Mouse (Mus musculus): ENCODE measurements around the gene Ankrd52. TPM values are rescaled to one million over a fixed set of nuclear protein-coding genes. Genes with fewer than 3 reads are reported as not detected.

Gene Ankrd52
- total RNA-seq, 2 experiments from 2014 or later, result 49.3 to 61.7 TPM

Small RNAs within 50 kb of the gene (microRNA-seq; reads per million reads assigned to microRNA genes)
- not detected for gene Gm25361
- gene Gm26308, result not detected
- 1.0 reads per million for gene Mir6914
- 5.8 reads per million, percentile 20 among the genes with 10 or more reads in this experiment for gene Mir6915
- gene Mir8105, result 2.0 reads per million

Other genes with a start within 250 kb of the Ankrd52 start
- 10 to 100 TPM; 12.1 to 15.6 TPM for gene Rbms2, start 196.8 kb upstream of the Ankrd52 start, total RNA-seq (2021)
- 10 to 100 TPM; 31.3 to 33.2 TPM for gene Gls2, start 182.7 kb upstream of the Ankrd52 start, total RNA-seq (2021)
- 10 to 100 TPM in 1 of 2 experiments, 1 to 10 TPM in 1; 9.2 to 10.2 TPM for gene Spryd4, start 165.3 kb upstream of the Ankrd52 start, total RNA-seq (2021)
- gene Mip, start 151.3 kb upstream of the Ankrd52 start, total RNA-seq (2021), result not detected
- gene Timeless, start 145.1 kb upstream of the Ankrd52 start, total RNA-seq (2021), result 1 to 10 TPM; 5.6 to 5.9 TPM
- gene Apon, start 123.0 kb upstream of the Ankrd52 start, total RNA-seq (2021), result not detected
- not detected for gene Apof, start 108.4 kb upstream of the Ankrd52 start, total RNA-seq (2021)
- 10 to 100 TPM; 24.0 to 35.6 TPM for gene Stat2, start 106.6 kb upstream of the Ankrd52 start, total RNA-seq (2021)
- under 1 TPM; 0.27 to 0.29 TPM for gene Il23a, start 78.4 kb upstream of the Ankrd52 start, total RNA-seq (2021)
- 10 to 100 TPM; 11.3 to 17.2 TPM for gene Pan2, start 73.8 kb upstream of the Ankrd52 start, total RNA-seq (2021)
- 10 to 100 TPM; 62.9 to 74.4 TPM for gene Cnpy2, start 54.7 kb upstream of the Ankrd52 start, total RNA-seq (2021)
- gene Cs, start 39.4 kb upstream of the Ankrd52 start, total RNA-seq (2021), result 100 to 1,000 TPM; 214 to 231 TPM
- gene Coq10a, start 8.1 kb upstream of the Ankrd52 start, total RNA-seq (2021), result 10 to 100 TPM; 62.0 to 63.2 TPM
- not detected for gene Slc39a5, start 24.1 kb downstream of the Ankrd52 start, total RNA-seq (2021)
- 10 to 100 TPM; 88.8 to 91.6 TPM for gene Nabp2, start 34.4 kb downstream of the Ankrd52 start, total RNA-seq (2021)
- 10 to 100 TPM; 75.8 to 78.1 TPM for gene Rnf41, start 34.5 kb downstream of the Ankrd52 start, total RNA-seq (2021)
- 100 to 1,000 TPM; 238 to 245 TPM for gene Smarcc2, start 82.1 kb downstream of the Ankrd52 start, total RNA-seq (2021)
- 100 to 1,000 TPM; 547 to 629 TPM for gene Myl6, start 117.0 kb downstream of the Ankrd52 start, total RNA-seq (2021)
- gene Myl6b, start 121.6 kb downstream of the Ankrd52 start, total RNA-seq (2021), result 10 to 100 TPM; 26.3 to 27.0 TPM
- gene Esyt1, start 148.8 kb downstream of the Ankrd52 start, total RNA-seq (2021), result 1 to 10 TPM; 8.5 to 9.0 TPM
- 10 to 100 TPM; 14.2 to 15.0 TPM for gene Zc3h10, start 170.7 kb downstream of the Ankrd52 start, total RNA-seq (2021)
- 1,000 to 10,000 TPM; 1,491 to 1,683 TPM for gene Rpl41, start 172.2 kb downstream of the Ankrd52 start, total RNA-seq (2021)
- 10 to 100 TPM; 58.2 to 59.3 TPM for gene Pa2g4, start 188.9 kb downstream of the Ankrd52 start, total RNA-seq (2021)
- gene Erbb3, start 212.5 kb downstream of the Ankrd52 start, total RNA-seq (2021), result 1 to 10 TPM; 6.5 to 9.4 TPM
- 100 to 1,000 TPM; 245 to 252 TPM for gene Rps26, start 249.6 kb downstream of the Ankrd52 start, total RNA-seq (2021)

Measured in left cerebral cortex, postnatal 36 days (tissue).